Mouse (Mus musculus) stomach, postnatal 0 days (tissue): ENCODE results near the gene Tmem101. TPM values are rescaled to one million over a fixed set of nuclear protein-coding genes. Genes with fewer than 3 reads are reported as not detected.
"Not testable (repeated sequence)": the region's sequence is repeated elsewhere in the genome, so short reads cannot be mapped to it uniquely, and the experiment has no call there.

Source experiments
- ATAC-seq: fragments of 200-750 bp; cut with Nextera tagmentation; 2 replicates; pipeline ENCODE4 v1.8.0; 2017; ENCODE audit not compliant: low FRiP score, low TSS enrichment
- DNase-seq: peaks from one replicate; pipeline ENCODE4 v3.0.0-alpha.2; 2016; ENCODE audit warnings: low spot score
- H3K27ac ChIP-seq: fragments of 300-500 bp; sonication (generic); replicated peaks from 2 replicates; pipeline ENCODE4 v1.5.1; 2014; ENCODE audit warnings: mild to moderate bottlenecking, control low read depth
- H3K27me3 ChIP-seq: fragments of 300-500 bp; sonication (generic); 2 replicates; pipeline ENCODE4 v1.6.1; 2014; ENCODE audit warnings: low read length; ENCODE audit not compliant: control insufficient read depth, insufficient read depth
- H3K36me3 ChIP-seq: fragments of 300-500 bp; sonication (generic); 2 replicates; pipeline ENCODE4 v1.6.1; 2014; ENCODE audit warnings: low read length, mixed read lengths; ENCODE audit not compliant: control insufficient read depth, insufficient read depth
- H3K4me1 ChIP-seq: fragments of 300-500 bp; sonication (generic); replicated peaks from 2 replicates; pipeline ENCODE4 v1.6.1; 2014; ENCODE audit warnings: antibody characterized with exemption; ENCODE audit not compliant: control insufficient read depth, insufficient read depth
- H3K4me2 ChIP-seq: fragments of 300-500 bp; sonication (generic); replicated peaks from 2 replicates; pipeline ENCODE4 v1.6.1; 2014; ENCODE audit warnings: low read depth, mild to moderate bottlenecking, control low read depth, moderate library complexity
- H3K4me3 ChIP-seq: fragments of 300-500 bp; sonication (generic); 2 replicates; pipeline ENCODE4 v1.5.1; 2014; ENCODE audit warnings: low read depth, low read length, control low read depth
- H3K9ac ChIP-seq: fragments of 300-500 bp; sonication (generic); 2 replicates; pipeline ENCODE4 v1.6.1; 2014; ENCODE audit warnings: mild to moderate bottlenecking, low read length, control low read depth, mixed read lengths
- H3K9me3 ChIP-seq: fragments of 300-500 bp; sonication (generic); 2 replicates; pipeline ENCODE4 v1.6.1; 2016; ENCODE audit warnings: low read length; ENCODE audit not compliant: control insufficient read depth
- CTCF ChIP-seq: IDR thresholded peaks from 2 replicates; pipeline ENCODE4 v1.5.1; 2016; ENCODE audit warnings: antibody characterized with exemption, low read depth, mild to moderate bottlenecking, moderate library complexity
- EP300 ChIP-seq: optimal IDR thresholded peaks from 2 replicates; pipeline ENCODE3; 2016; ENCODE audit warnings: antibody characterized with exemption
- WGBS: fragments of 180-500 bp; shearing (Covaris S2); extraction: QIAGEN DNeasy Blood & Tissue Kit; methylation state at CpG from one replicate; pipeline ENCODE4 v1.1.7; 2014; 5-methylcytosine and 5-hydroxymethylcytosine counted together
- polyA plus RNA-seq: library from polyadenylated mRNA; unstranded; fragments of >200 nt; fragmentation: Nextera tagmentation; extraction: Ambion mirVana; gene quantifications from 2 replicates; pipeline ENCODE4 v1.2.1, GENCODE M21; 2015

The Tmem101 gene
- polyA plus RNA-seq, 1 experiment from 2014 or later = 13.8 TPM

- ATAC-seq = no peak
- Histone ChIP-seq H3K4me1 (no peaks in the 10 kb centered on the region), H3K27me3 (no peaks in the 10 kb centered on the region), H3K4me3 (no peak overlapping the region), H3K27ac (no peak overlapping the region), H3K4me2 (no peak overlapping the region), H3K9ac (no peak overlapping the region), H3K36me3 (peaks cover 25% of the 10 kb centered on the region; the same call in 1 of the 2 replicates), H3K9me3 (no peaks in the 10 kb centered on the region)
- TF ChIP-seq EP300 (no peak), CTCF (no peak)
- WGBS = 39% methylated on average over 6 of the region's 6 CpGs
- no peak for DNase-seq
These were observed 9.9 kb upstream of the Tmem101 start for GRCm38 (mm10) chr11:102165971-102166722.

- Histone ChIP-seq H3K4me3 (no peak overlapping the region), H3K4me1 (no peaks in the 10 kb centered on the region), H3K27ac (no peak overlapping the region), H3K4me2 (no peak overlapping the region), H3K27me3 (no peaks in the 10 kb centered on the region), H3K9ac (no peak overlapping the region), H3K9me3 (no peaks in the 10 kb centered on the region), H3K36me3 (peaks cover 12% of the 10 kb centered on the region; the same call in 1 of the 2 replicates)
- TF ChIP-seq CTCF = no peak
- no peak for TF ChIP-seq EP300
- ATAC-seq (no peak), DNase-seq (no peak)
- WGBS = 66% methylated on average over 5 of the region's 5 CpGs
These were observed 3.6 kb upstream of the Tmem101 start for GRCm38 (mm10) chr11:102159781-102160180.

- 75% methylated on average over 2 of the region's 2 CpGs for WGBS
- not testable (repeated sequence) for H3K27ac ChIP-seq, ATAC-seq
These were observed 1.8 kb upstream of the Tmem101 start for GRCm38 (mm10) chr11:102158024-102158423.

GRCm38 (mm10) chr11:102156786-102157089, 534 bp upstream of the Tmem101 start:
- H3K9ac ChIP-seq = no peak overlapping the region
- no peaks in the 10 kb centered on the region for H3K4me1 ChIP-seq
- no peaks in the 10 kb centered on the region for H3K9me3 ChIP-seq
- peak overlapping the region; percentile 92; the same call in 1 of the 2 replicates for H3K4me2 ChIP-seq
- ATAC-seq = 0 out of 2 replicates have a peak, but pooled peaks have one; percentile 0
- no peak for DNase-seq
- H3K36me3 ChIP-seq = 0 out of 2 replicates have a peak, but pooled peaks cover 2% of the 10 kb centered on the region
- 9% methylated on average over 1 of the region's 1 CpGs for WGBS
- peak overlapping the region; percentile 68; the same call in 1 of the 2 replicates for H3K4me3 ChIP-seq
- no peaks in the 10 kb centered on the region for H3K27me3 ChIP-seq
- no peak overlapping the region for H3K27ac ChIP-seq
- TF ChIP-seq EP300 = no peak
- TF ChIP-seq CTCF = no peak

More at GRCm38 (mm10) chr11:102158024-102158423, 1.8 kb upstream of the Tmem101 start:
- not testable (repeated sequence) for H3K36me3 ChIP-seq, H3K4me3 ChIP-seq, H3K9ac ChIP-seq, H3K4me2 ChIP-seq, H3K27me3 ChIP-seq, H3K9me3 ChIP-seq, DNase-seq, H3K4me1 ChIP-seq

GRCm38 (mm10) chr11:102147213-102147989, 8.8 kb downstream of the Tmem101 start:
- Histone ChIP-seq H3K36me3 (no peaks in the 10 kb centered on the region), H3K9ac (no peak overlapping the region), H3K9me3 (no peaks in the 10 kb centered on the region), H3K4me1 (no peaks in the 10 kb centered on the region), H3K4me3 (no peak overlapping the region), H3K27ac (no peak overlapping the region), H3K4me2 (no peak overlapping the region), H3K27me3 (peaks cover 24% of the 10 kb centered on the region)
- TF ChIP-seq CTCF (peak; percentile 25; the same call in 1 of the 2 replicates), EP300 (no peak)
- ATAC-seq (no peak), DNase-seq (no peak)
- WGBS = 15% methylated on average over 34 of the region's 34 CpGs

- no peaks in the 10 kb centered on the region for H3K4me1 ChIP-seq
- H3K9ac ChIP-seq = no peak overlapping the region
- H3K27ac ChIP-seq = no peak overlapping the region
- H3K4me3 ChIP-seq = no peak overlapping the region
- no peak for TF ChIP-seq EP300
- TF ChIP-seq CTCF = no peak
- H3K27me3 ChIP-seq = peaks cover 24% of the 10 kb centered on the region
- ATAC-seq (no peak), DNase-seq (no peak)
- H3K36me3 ChIP-seq = no peaks in the 10 kb centered on the region
- 16% methylated on average over 17 of the region's 17 CpGs for WGBS
- H3K4me2 ChIP-seq = no peak overlapping the region
- H3K9me3 ChIP-seq = no peaks in the 10 kb centered on the region
These were observed 9.7 kb downstream of the Tmem101 start for GRCm38 (mm10) chr11:102146531-102146930.
